Mouse (Mus musculus) lung, postnatal 0 days (tissue): ENCODE measurements around the gene Zfpm1.

Experiments used
- CTCF ChIP-seq: IDR thresholded peaks from 2 replicates; pipeline ENCODE4 v1.5.1; 2016; ENCODE audit warnings: antibody characterized with exemption, mild to moderate bottlenecking
- EP300 ChIP-seq: IDR thresholded peaks from 2 replicates; pipeline ENCODE4 v1.6.1; 2016; ENCODE audit warnings: antibody characterized with exemption, mild to moderate bottlenecking, control low read depth

GRCm38 (mm10) chr8:122309272-122309671, 27.3 kb downstream of the Zfpm1 start:
- TF ChIP-seq EP300 (no peak), CTCF (no peak)
